Comparison of ENCODE assay signal across 21 mouse cellular contexts in genomic region chr1:52749978-52750377, GRCm38 (mm10). TPM values are rescaled to one million over a fixed set of nuclear protein-coding genes. Genes with fewer than 3 reads are reported as not detected.
DNase-seq lines count a peak whose midpoint lies in the region; ATAC-seq and TF ChIP-seq lines count a peak whose summit lies in the region.
"Had no signal": no experiment of that assay in that cellular context is flagged by ENCODE, and none has a peak within 500 bp of the region (broad histone marks: within the 10 kb centered on the region; RNA-seq: fewer than 3 reads in every experiment).

No protein-coding gene starts in this region.

- intact Hi-C loops in left cerebral cortex, postnatal 10 days (cut with DNase I): loop anchor here (5.0 kb wide), 2 partner anchors 103 to 448 kb away; no protein-coding TSS in a partner anchor

- H3K4me3 ChIP-seq in intestine, postnatal 0 days (ENCODE audit: low read depth, low read length): no peak overlapping the region
- H3K4me3 ChIP-seq in liver, embryonic 12.5 days: no peak overlapping the region
- H3K4me3 ChIP-seq in small intestine, adult 2 months (ENCODE audit: low read depth, low read length): no peak overlapping the region
- H3K4me3 ChIP-seq: embryonic facial prominence, embryonic 15.5 days; forebrain, embryonic 15.5 days; heart, embryonic 12.5 days; hindbrain, embryonic 10.5 days; midbrain, embryonic 10.5 days; neural tube, embryonic 15.5 days had no signal

- H3K9ac ChIP-seq in intestine, postnatal 0 days (ENCODE audit: low read depth, low read length): no peak overlapping the region
- no peak overlapping the region for H3K9ac ChIP-seq in liver, embryonic 12.5 days
- H3K9ac ChIP-seq: embryonic facial prominence, embryonic 15.5 days; forebrain, embryonic 15.5 days; heart, embryonic 12.5 days; neural tube, embryonic 15.5 days had no signal

- H3K9me3 ChIP-seq in intestine, postnatal 0 days (ENCODE audit: control insufficient read depth): no peaks in the 10 kb centered on the region
- H3K9me3 ChIP-seq in liver, embryonic 12.5 days (replicated peaks): no peaks in the 10 kb centered on the region
- H3K9me3 ChIP-seq: embryonic facial prominence, embryonic 15.5 days; forebrain, embryonic 15.5 days; heart, embryonic 12.5 days; hindbrain, embryonic 10.5 days; midbrain, embryonic 10.5 days; neural tube, embryonic 15.5 days had no signal

- no peaks in the 10 kb centered on the region for H3K27me3 ChIP-seq in intestine, postnatal 0 days (replicated peaks; ENCODE audit: control insufficient read depth, insufficient read depth, low read length)
- H3K27me3 ChIP-seq in liver, embryonic 12.5 days (replicated peaks): no peaks in the 10 kb centered on the region
- no peaks in the 10 kb centered on the region for H3K27me3 ChIP-seq in small intestine, adult 2 months (ENCODE audit: control insufficient read depth, insufficient read depth, low read length)
- H3K27me3 ChIP-seq: embryonic facial prominence, embryonic 15.5 days; forebrain, embryonic 15.5 days; heart, embryonic 12.5 days; neural tube, embryonic 15.5 days had no signal

- no peak for TF ChIP-seq CTCF in intestine, postnatal 0 days (IDR thresholded peaks at IDR 0.05; ENCODE audit: low read depth)
- no peak for TF ChIP-seq CTCF in small intestine, adult 2 months (IDR thresholded peaks at IDR 0.05; ENCODE audit: extremely low read depth, insufficient read length, insufficient replicate concordance, low read depth, low read length)

- peak; percentile 34 to 36 for DNase-seq in kidney, postnatal 36 days
- no peak for DNase-seq in kidney, postnatal 14 days
- DNase-seq in layer of hippocampus, postnatal 36 days: no peak
- no peak for DNase-seq in left cerebral cortex, postnatal 10 days (ENCODE audit: extremely low spot score in 1 of 2, low spot score in 2 of 2)
- no peak for DNase-seq in heart, adult 9 months (ENCODE audit: low spot score in 2 of 2)
- DNase-seq: adrenal gland, postnatal 10 days; cerebellum, adult 2 months; cerebellum, postnatal 25 days; gastrocnemius, postnatal 10 days; heart, postnatal 10 days had no signal

- WGBS in intestine, postnatal 0 days: 86% methylated on average over 1 of the region's 1 CpGs
- 56% methylated on average over 1 of the region's 1 CpGs for WGBS in liver, embryonic 12.5 days (ENCODE audit: insufficient replicate concordance)
- 89% methylated on average over 1 of the region's 1 CpGs for WGBS in small intestine, adult 2 months

- H3K4me2 ChIP-seq in intestine, postnatal 0 days (replicated peaks; ENCODE audit: low read depth): no peak overlapping the region
- H3K4me2 ChIP-seq in liver, embryonic 12.5 days: no peak overlapping the region
- H3K4me2 ChIP-seq: embryonic facial prominence, embryonic 15.5 days; forebrain, embryonic 15.5 days; heart, embryonic 12.5 days; neural tube, embryonic 15.5 days had no signal

- no peaks in the 10 kb centered on the region for H3K36me3 ChIP-seq in intestine, postnatal 0 days (ENCODE audit: control insufficient read depth, insufficient read depth)
- H3K36me3 ChIP-seq in liver, embryonic 12.5 days: no peaks in the 10 kb centered on the region
- H3K36me3 ChIP-seq in small intestine, adult 2 months (ENCODE audit: control insufficient read depth, insufficient read depth, low read length): no peaks in the 10 kb centered on the region
- H3K36me3 ChIP-seq: embryonic facial prominence, embryonic 15.5 days; forebrain, embryonic 15.5 days; heart, embryonic 12.5 days; hindbrain, embryonic 10.5 days; midbrain, embryonic 10.5 days; neural tube, embryonic 15.5 days had no signal

- peak overlapping the region; percentile 73 for H3K27ac ChIP-seq in intestine, postnatal 0 days (ENCODE audit: low read depth, low read length)
- H3K27ac ChIP-seq in liver, embryonic 12.5 days: no peak overlapping the region
- peak overlapping the region; percentile 4; the same call in 1 of the 2 replicates for H3K27ac ChIP-seq in small intestine, adult 2 months (ENCODE audit: insufficient read depth, low read depth, low read length)
- H3K27ac ChIP-seq: embryonic facial prominence, embryonic 15.5 days; forebrain, embryonic 15.5 days; hindbrain, embryonic 10.5 days; midbrain, embryonic 10.5 days; neural tube, embryonic 15.5 days had no signal

- no peaks in the 10 kb centered on the region for H3K4me1 ChIP-seq in intestine, postnatal 0 days (replicated peaks; ENCODE audit: control insufficient read depth, insufficient read depth, low read length)
- H3K4me1 ChIP-seq in liver, embryonic 12.5 days: peaks cover 9% of the 10 kb centered on the region; the same call in 1 of the 2 replicates
- peaks cover 9% of the 10 kb centered on the region; the same call in 1 of the 2 replicates for H3K4me1 ChIP-seq in small intestine, adult 2 months (ENCODE audit: control insufficient read depth, insufficient read depth, insufficient read length, low read length)
- H3K4me1 ChIP-seq: embryonic facial prominence, embryonic 15.5 days; forebrain, embryonic 15.5 days; hindbrain, embryonic 10.5 days; midbrain, embryonic 10.5 days; neural tube, embryonic 15.5 days had no signal

- peak; percentile 96 for ATAC-seq in intestine, postnatal 0 days
- ATAC-seq in liver, embryonic 12.5 days: peak; percentile 76
- ATAC-seq: forebrain, embryonic 15.5 days; hindbrain, embryonic 16.5 days; lung, postnatal 0 days had no signal

- TF ChIP-seq POLR2A in small intestine, adult 2 months (IDR thresholded peaks at IDR 0.05; ENCODE audit: low read depth, low read length): no peak

RNA-seq across cellular contexts. Expression of gene Mfsd6, which starts 22.7 kb away (rescaled TPM):
- 9.1 and 9.2 TPM in 2 replicates for polyA plus RNA-seq in intestine, postnatal 0 days (2015; fragmentation: Nextera tagmentation; extraction: Ambion mirVana)
- 0.25 and 0.59 TPM in 2 replicates for polyA plus RNA-seq in liver, embryonic 12.5 days (2016; fragmentation: Nextera tagmentation; extraction: Ambion mirVana)
- 8.2 and 18.6 TPM in 2 replicates for polyA plus RNA-seq in small intestine, adult 2 months (2012; rRNA removed)
- 10 to 100 TPM; 74.5 to 81.1 TPM for total RNA-seq in layer of hippocampus, postnatal 36 days (2021)
- 10 to 100 TPM; 69.3 to 70.1 TPM for total RNA-seq in left cerebral cortex, postnatal 10 days (2021)

Comparison
In these comparisons a context has a peak if more than half of its experiments do, and no peak if none do; other contexts are left out.
1. DNase-seq: peak in kidney, postnatal 36 days (2 of 2); none in kidney, postnatal 14 days (single experiment), layer of hippocampus, postnatal 36 days (0 of 2), left cerebral cortex, postnatal 10 days (0 of 2) and heart, adult 9 months (0 of 2).